Mouse (Mus musculus) liver, embryonic 16.5 days (tissue): ENCODE measurements around the gene Slco1a5. TPM values are rescaled to one million over a fixed set of nuclear protein-coding genes. Genes with fewer than 3 reads are reported as not detected.
A peak's percentile ranks its signal among the peaks of the same experiment; 100 is the strongest.
"Not testable (repeated sequence)": the region's sequence is repeated elsewhere in the genome, so short reads cannot be mapped to it uniquely, and the experiment has no call there.

ENCODE experiments used
- ATAC-seq: fragments of 200-750 bp; cut with Nextera tagmentation; 2 replicates; pipeline ENCODE4 v1.8.0; 2017; ENCODE audit warnings: low read depth, mild to moderate bottlenecking, moderate number of reproducible peaks, moderate library complexity
- H3K27ac ChIP-seq: fragments of 300-500 bp; sonication (generic); 2 replicates; pipeline ENCODE4 v1.5.1; 2014; ENCODE audit warnings: mild to moderate bottlenecking, low read length
- H3K27me3 ChIP-seq: fragments of 300-500 bp; sonication (generic); 2 replicates; pipeline ENCODE4 v1.6.1; 2014; ENCODE audit warnings: low read depth, low read length, mixed read lengths; ENCODE audit not compliant: control insufficient read depth, insufficient read depth
- H3K36me3 ChIP-seq: fragments of 300-500 bp; sonication (generic); 2 replicates; pipeline ENCODE4 v1.6.1; 2014; ENCODE audit warnings: mild to moderate bottlenecking; ENCODE audit not compliant: control insufficient read depth, insufficient read depth
- H3K4me1 ChIP-seq: fragments of 300-500 bp; sonication (generic); 2 replicates; pipeline ENCODE4 v1.6.1; 2014; ENCODE audit warnings: low read depth, low read length, mixed read lengths; ENCODE audit not compliant: control insufficient read depth
- H3K4me2 ChIP-seq: fragments of 300-500 bp; sonication (generic); 2 replicates; pipeline ENCODE4 v1.6.1; 2014; ENCODE audit warnings: low read depth, low read length, mixed read lengths
- H3K4me3 ChIP-seq: fragments of 300-500 bp; sonication (generic); 2 replicates; pipeline ENCODE4 v1.5.1; 2014; ENCODE audit warnings: low read depth, mild to moderate bottlenecking, low read length
- H3K9ac ChIP-seq: fragments of 300-500 bp; sonication (generic); 2 replicates; pipeline ENCODE4 v1.6.1; 2014; ENCODE audit warnings: low read depth, low read length
- H3K9me3 ChIP-seq: fragments of 300-500 bp; sonication (generic); replicated peaks from 2 replicates; pipeline ENCODE4 v1.6.1; 2016; ENCODE audit warnings: low read length; ENCODE audit not compliant: control insufficient read depth
- WGBS: fragments of 180-500 bp; shearing (Covaris S2); extraction: QIAGEN DNeasy Blood & Tissue Kit; methylation state at CpG from one replicate; pipeline ENCODE4 v1.1.7; 2014; ENCODE audit not compliant: insufficient replicate concordance; 5-methylcytosine and 5-hydroxymethylcytosine counted together
- polyA plus RNA-seq: library from polyadenylated mRNA; unstranded; fragments of >200 nt; fragmentation: Nextera tagmentation; extraction: Ambion mirVana; gene quantifications from 2 replicates; pipeline ENCODE4 v1.2.1, GENCODE M21; 2015

Gene Slco1a5
- 0.05 TPM in 1 of 2 replicates, not detected in the other for polyA plus RNA-seq

GRCm38 (mm10) chr6:142322881-142323280 lies at the start of gene Slco1a5:
Gene Slco1a5, minus strand, starts transcription at chr6:142322981.
- no peaks in the 10 kb centered on the region for H3K27me3 ChIP-seq
- no peak for ATAC-seq
- H3K27ac ChIP-seq = no peak within 1 kb of the TSS
- WGBS = 29% methylated on average over 4 of the region's 4 CpGs
- no peak within 1 kb of the TSS for H3K9ac ChIP-seq
- no peaks in the 10 kb centered on the region for H3K36me3 ChIP-seq
- H3K4me1 ChIP-seq = no peaks in the 10 kb centered on the region
- no peaks in the 10 kb centered on the region for H3K9me3 ChIP-seq
- H3K4me3 ChIP-seq = no peak within 1 kb of the TSS
- H3K4me2 ChIP-seq = no peak within 1 kb of the TSS

- H3K4me1 ChIP-seq = no peaks in the 10 kb centered on the region
- no peaks in the 10 kb centered on the region for H3K9me3 ChIP-seq
- no peak overlapping the region for H3K27ac ChIP-seq
- no peak overlapping the region for H3K9ac ChIP-seq
- no peak overlapping the region for H3K4me2 ChIP-seq
- no peaks in the 10 kb centered on the region for H3K27me3 ChIP-seq
- ATAC-seq = no peak
- WGBS = 82% methylated on average over 3 of the region's 3 CpGs
- peaks cover 28% of the 10 kb centered on the region for H3K36me3 ChIP-seq
- no peak overlapping the region for H3K4me3 ChIP-seq
Measured at GRCm38 (mm10) chr6:142369568-142369967, 46.8 kb upstream of the Slco1a5 start.

GRCm38 (mm10) chr6:142367565-142367964 lies 44.8 kb upstream of the Slco1a5 start:
- H3K4me1 ChIP-seq = no peaks in the 10 kb centered on the region
- H3K9ac ChIP-seq = no peak overlapping the region
- no peak overlapping the region for H3K27ac ChIP-seq
- WGBS = 85% methylated on average over 3 of the region's 3 CpGs
- H3K4me2 ChIP-seq = no peak overlapping the region
- H3K4me3 ChIP-seq = no peak overlapping the region
- no peaks in the 10 kb centered on the region for H3K27me3 ChIP-seq
- no peak for ATAC-seq
- no peaks in the 10 kb centered on the region for H3K9me3 ChIP-seq
- peaks cover 31% of the 10 kb centered on the region for H3K36me3 ChIP-seq

- H3K4me2 ChIP-seq = no peak overlapping the region
- no peak for ATAC-seq
- no peaks in the 10 kb centered on the region for H3K27me3 ChIP-seq
- H3K9ac ChIP-seq = no peak overlapping the region
- no peaks in the 10 kb centered on the region for H3K4me1 ChIP-seq
- H3K4me3 ChIP-seq = no peak overlapping the region
- no peaks in the 10 kb centered on the region for H3K9me3 ChIP-seq
- no peak overlapping the region for H3K27ac ChIP-seq
- peaks cover 32% of the 10 kb centered on the region for H3K36me3 ChIP-seq
- 79% methylated on average over 10 of the region's 10 CpGs for WGBS
Measured at GRCm38 (mm10) chr6:142366473-142367018, 43.8 kb upstream of the Slco1a5 start.

GRCm38 (mm10) chr6:142365742-142366472 lies 43.1 kb upstream of the Slco1a5 start:
- no peak overlapping the region for H3K4me2 ChIP-seq
- H3K27me3 ChIP-seq = no peaks in the 10 kb centered on the region
- peaks cover 32% of the 10 kb centered on the region for H3K36me3 ChIP-seq
- H3K4me3 ChIP-seq = no peak overlapping the region
- no peak overlapping the region for H3K27ac ChIP-seq
- H3K9me3 ChIP-seq = no peaks in the 10 kb centered on the region
- ATAC-seq = no peak
- no peaks in the 10 kb centered on the region for H3K4me1 ChIP-seq
- no peak overlapping the region for H3K9ac ChIP-seq
- WGBS = 77% methylated on average over 8 of the region's 8 CpGs

- no peak overlapping the region for H3K27ac ChIP-seq
- no peak for ATAC-seq
- H3K36me3 ChIP-seq = peaks cover 22% of the 10 kb centered on the region
- H3K9ac ChIP-seq = no peak overlapping the region
- H3K27me3 ChIP-seq = no peaks in the 10 kb centered on the region
- WGBS = 63% methylated on average over 9 of the region's 9 CpGs
- H3K9me3 ChIP-seq = no peaks in the 10 kb centered on the region
- H3K4me2 ChIP-seq = no peak overlapping the region
- H3K4me1 ChIP-seq = no peaks in the 10 kb centered on the region
- H3K4me3 ChIP-seq = no peak overlapping the region
Measured at GRCm38 (mm10) chr6:142363019-142363576, 40.3 kb upstream of the Slco1a5 start.

- Histone ChIP-seq H3K4me3 (no peak overlapping the region), H3K4me2 (no peak overlapping the region), H3K9ac (no peak overlapping the region), H3K36me3 (peaks cover 22% of the 10 kb centered on the region), H3K4me1 (no peaks in the 10 kb centered on the region), H3K27ac (no peak overlapping the region), H3K27me3 (no peaks in the 10 kb centered on the region), H3K9me3 (no peaks in the 10 kb centered on the region)
- WGBS = 85% methylated on average over 6 of the region's 6 CpGs
- ATAC-seq = no peak
Measured at GRCm38 (mm10) chr6:142362036-142362435, 39.3 kb upstream of the Slco1a5 start.

GRCm38 (mm10) chr6:142357106-142357505 lies 34.3 kb upstream of the Slco1a5 start:
- 57% methylated on average over 7 of the region's 7 CpGs for WGBS

GRCm38 (mm10) chr6:142352099-142352498 lies 29.3 kb upstream of the Slco1a5 start:
- not testable (repeated sequence) for H3K9me3 ChIP-seq, H3K9ac ChIP-seq, H3K27me3 ChIP-seq, H3K4me1 ChIP-seq, H3K27ac ChIP-seq, H3K4me2 ChIP-seq, H3K4me3 ChIP-seq, H3K36me3 ChIP-seq
- ATAC-seq = peak; percentile 28; the same call in 1 of the 2 replicates
- WGBS = 57% methylated on average over 3 of the region's 3 CpGs

More at GRCm38 (mm10) chr6:142357106-142357505, 34.3 kb upstream of the Slco1a5 start:
- Histone ChIP-seq H3K4me1 (no peaks in the 10 kb centered on the region), H3K4me3 (no peak overlapping the region), H3K27ac (no peak overlapping the region), H3K4me2 (no peak overlapping the region), H3K27me3 (no peaks in the 10 kb centered on the region), H3K9ac (no peak overlapping the region), H3K9me3 (no peaks in the 10 kb centered on the region), H3K36me3 (peaks cover 7% of the 10 kb centered on the region)
- ATAC-seq = no peak
